Mouse (Mus musculus) cerebellum, postnatal 25 days (tissue): Measurements from ENCODE around the gene Dctn2.
A peak's percentile ranks its signal among the peaks of the same experiment; 100 is the strongest.

Experiments used
- DNase-seq, 2 experiments: peaks; one replicate each; pipeline ENCODE4 v3.0.0; 2021; ENCODE audit warnings: mixed read lengths in 2 of 2

Gene Dctn2

GRCm38 (mm10) chr10:127264336-127264735 lies 1.8 kb upstream of the Dctn2 start:
- DNase-seq: peak; percentile 15 to 52

GRCm38 (mm10) chr10:127264971-127265370 lies 1.2 kb upstream of the Dctn2 start:
- DNase-seq: no peak

- peak in 1 of 2 experiments; percentile 5 for DNase-seq
Measured at GRCm38 (mm10) chr10:127265727-127266111, 449 bp upstream of the Dctn2 start.

GRCm38 (mm10) chr10:127267318-127267717 lies 1.1 kb downstream of the Dctn2 start:
- DNase-seq: no peak

GRCm38 (mm10) chr10:127268401-127268800 lies 2.2 kb downstream of the Dctn2 start:
- DNase-seq: no peak

GRCm38 (mm10) chr10:127269036-127269435 lies 2.9 kb downstream of the Dctn2 start:
- DNase-seq: peak; percentile 48 to 63

GRCm38 (mm10) chr10:127269884-127270283 lies 3.7 kb downstream of the Dctn2 start:
- no peak for DNase-seq

GRCm38 (mm10) chr10:127272371-127272770 lies 6.2 kb downstream of the Dctn2 start:
- no peak for DNase-seq

- no peak for DNase-seq
Measured at GRCm38 (mm10) chr10:127274261-127275022, 8.3 kb downstream of the Dctn2 start.

GRCm38 (mm10) chr10:127279730-127280129 lies 13.6 kb downstream of the Dctn2 start:
- no peak for DNase-seq

- DNase-seq: no peak
Measured at GRCm38 (mm10) chr10:127281316-127281715, 15.1 kb downstream of the Dctn2 start.

- DNase-seq: peak in 1 of 2 experiments; percentile 27
Measured at GRCm38 (mm10) chr10:127282620-127283215, 16.6 kb downstream of the Dctn2 start.

- peak in 1 of 2 experiments; percentile 41 for DNase-seq
Measured at GRCm38 (mm10) chr10:127284105-127284622, 18.0 kb downstream of the Dctn2 start.

GRCm38 (mm10) chr10:127284724-127285500 lies 18.7 kb downstream of the Dctn2 start:
- DNase-seq: no peak

GRCm38 (mm10) chr10:127285644-127286043 lies 19.5 kb downstream of the Dctn2 start:
- peak; percentile 23 to 39 for DNase-seq

- no peak for DNase-seq
Measured at GRCm38 (mm10) chr10:127286194-127286593, 20.0 kb downstream of the Dctn2 start.

GRCm38 (mm10) chr10:127286730-127287129 lies 20.6 kb downstream of the Dctn2 start:
- peak in 1 of 2 experiments; percentile 44 for DNase-seq

- peak in 1 of 2 experiments; percentile 36 for DNase-seq
Measured at GRCm38 (mm10) chr10:127287271-127287935, 21.2 kb downstream of the Dctn2 start.

GRCm38 (mm10) chr10:127287936-127288293 lies 21.7 kb downstream of the Dctn2 start:
- DNase-seq: no peak

GRCm38 (mm10) chr10:127288328-127288799 lies 22.2 kb downstream of the Dctn2 start:
- no peak for DNase-seq

GRCm38 (mm10) chr10:127288800-127289572 lies 22.8 kb downstream of the Dctn2 start, which contains the start of gene Mbd6:
Gene Mbd6 (minus strand): TSS chr10:127289018.
- peak; percentile 93 to 94 for DNase-seq
